Mouse (Mus musculus): ENCODE results near the gene Faap24.

DNA sequence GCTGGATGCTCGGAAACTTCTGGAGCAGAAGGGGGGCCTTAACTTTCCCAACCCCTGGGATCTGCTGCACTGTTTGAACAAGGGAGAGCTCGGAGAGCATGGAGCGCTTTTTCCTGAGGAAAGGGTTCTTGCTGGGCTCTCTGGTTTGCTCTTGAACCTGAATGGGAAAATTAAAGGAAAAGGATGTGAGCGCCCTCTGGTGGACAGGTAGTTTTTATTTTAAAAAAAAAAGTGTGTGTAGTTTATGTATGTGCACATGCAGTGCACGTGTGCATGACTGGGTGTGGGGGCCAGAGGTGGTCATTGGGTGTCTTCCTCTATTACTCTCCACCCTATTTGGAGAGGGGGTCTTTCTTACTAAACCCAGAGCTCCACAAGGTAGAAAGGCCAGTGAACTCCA, 3.7 kb downstream of the Faap24 start:
- no peak for TF ChIP-seq CTCF (IDR thresholded peaks at IDR 0.05; ENCODE audit: extremely low read depth, insufficient read depth, insufficient read length, insufficient replicate concordance)
- TF ChIP-seq POLR2A (IDR thresholded peaks at IDR 0.05; ENCODE audit: low read depth, low read length), result no peak

Measured in spleen, adult 2 months (tissue).